Mouse (Mus musculus): Measurements from ENCODE around the gene Lrrtm4. TPM values are rescaled to one million over a fixed set of nuclear protein-coding genes. Genes with fewer than 3 reads are reported as not detected.

Gene Lrrtm4
- polyA plus RNA-seq, 1 experiment, result 0.83 TPM

DNA sequence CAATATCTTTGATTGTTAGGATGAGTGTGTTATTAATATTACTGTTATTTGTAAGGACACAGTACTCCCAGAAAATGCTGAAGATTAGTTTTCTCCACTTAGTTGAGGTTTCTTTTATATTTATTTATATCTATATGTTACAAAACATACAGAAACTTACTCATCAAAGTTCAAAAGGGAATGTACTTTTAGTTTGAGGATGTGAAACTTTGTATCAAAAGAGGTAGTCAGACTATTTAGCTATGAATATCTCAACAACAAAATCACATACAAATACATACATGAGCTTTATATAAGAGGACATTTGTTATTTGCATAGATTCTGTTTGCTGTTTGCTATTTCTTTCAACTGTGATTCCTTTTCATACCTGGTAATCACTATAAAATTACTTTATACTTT lies 421.5 kb downstream of the Lrrtm4 start:
- Histone ChIP-seq H3K27ac (ENCODE audit: insufficient read depth, low read length) (no peak overlapping the region), H3K4me3 (ENCODE audit: insufficient read depth, low read length) (no peak overlapping the region), H3K4me1 (ENCODE audit: control insufficient read depth, insufficient read depth, low read length) (no peaks in the 10 kb centered on the region)
- TF ChIP-seq POLR2A (IDR thresholded peaks at IDR 0.05; ENCODE audit: low read depth, low read length), result no peak
- no peak for TF ChIP-seq CTCF (IDR thresholded peaks at IDR 0.05; ENCODE audit: borderline replicate concordance, insufficient read depth, low read length)

DNA sequence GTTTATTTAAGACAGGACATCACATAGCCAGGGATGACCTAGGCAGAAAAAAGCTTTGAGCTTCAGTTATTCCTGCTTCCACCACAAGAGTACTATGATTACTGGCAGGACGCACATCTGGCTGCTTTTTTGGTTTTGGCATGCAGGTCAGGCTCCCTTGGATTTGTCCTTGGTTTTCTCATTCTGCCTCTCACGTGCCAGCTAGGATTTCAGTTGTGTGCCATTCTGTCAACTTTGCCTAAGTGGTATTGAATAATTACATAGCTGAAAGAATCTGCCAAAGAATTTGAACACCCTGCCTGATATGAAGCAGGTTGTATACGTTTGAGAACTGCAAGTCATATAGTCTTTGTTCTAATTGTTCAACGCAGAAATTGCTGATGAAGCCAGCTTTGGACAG lies 451.9 kb downstream of the Lrrtm4 start:
- Histone ChIP-seq H3K27ac (ENCODE audit: insufficient read depth, low read length) (no peak overlapping the region), H3K4me3 (ENCODE audit: insufficient read depth, low read length) (no peak overlapping the region), H3K4me1 (ENCODE audit: control insufficient read depth, insufficient read depth, low read length) (no peaks in the 10 kb centered on the region)
- no peak for TF ChIP-seq CTCF (IDR thresholded peaks at IDR 0.05; ENCODE audit: borderline replicate concordance, insufficient read depth, low read length)
- TF ChIP-seq POLR2A (IDR thresholded peaks at IDR 0.05; ENCODE audit: low read depth, low read length), result no peak

DNA sequence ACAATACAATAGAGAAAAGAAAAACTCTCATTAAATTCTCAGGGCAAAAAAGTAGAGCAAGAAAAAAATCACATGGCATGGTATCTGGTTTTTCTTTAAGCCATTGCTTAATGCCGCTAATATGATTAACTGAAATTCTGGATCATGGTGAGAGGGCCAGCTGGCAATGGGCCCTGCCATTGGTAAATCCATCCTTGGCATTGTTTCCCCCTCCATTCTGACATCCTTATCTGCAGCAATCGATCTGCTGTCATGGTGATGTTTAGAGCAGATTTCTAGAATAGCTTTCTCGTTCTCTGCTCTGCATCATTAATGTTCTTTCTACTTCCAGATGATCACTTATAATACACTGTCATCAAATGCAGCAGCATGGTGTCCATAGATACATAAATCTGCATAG lies 457.5 kb downstream of the Lrrtm4 start:
- H3K27ac ChIP-seq (ENCODE audit: insufficient read depth, low read length), result no peak overlapping the region
- TF ChIP-seq POLR2A (IDR thresholded peaks at IDR 0.05; ENCODE audit: low read depth, low read length) (no peak), CTCF (IDR thresholded peaks at IDR 0.05; ENCODE audit: borderline replicate concordance, insufficient read depth, low read length) (no peak)
- no peaks in the 10 kb centered on the region for H3K4me1 ChIP-seq (ENCODE audit: control insufficient read depth, insufficient read depth, low read length)
- no peak overlapping the region for H3K4me3 ChIP-seq (ENCODE audit: insufficient read depth, low read length)

DNA sequence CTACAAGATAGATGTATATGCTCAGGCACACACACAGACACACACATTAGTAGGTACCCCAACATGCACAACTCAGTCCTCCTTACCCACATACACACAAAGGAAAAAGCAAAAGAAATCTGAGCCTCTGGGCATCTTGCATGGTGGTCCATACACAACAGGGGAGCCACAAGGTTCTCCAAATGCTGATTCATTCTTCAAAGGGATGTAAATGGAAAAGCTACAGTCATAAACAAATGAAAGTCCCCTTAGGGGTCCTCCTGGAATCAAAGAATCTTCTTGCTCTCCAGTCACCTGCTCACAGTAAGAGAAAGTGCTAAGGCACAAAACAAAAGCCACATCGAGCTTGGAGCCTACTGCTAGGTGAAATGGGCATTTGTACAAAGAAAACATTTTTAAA lies 526.3 kb downstream of the Lrrtm4 start:
- TF ChIP-seq POLR2A (IDR thresholded peaks at IDR 0.05; ENCODE audit: low read depth, low read length) (no peak), CTCF (IDR thresholded peaks at IDR 0.05; ENCODE audit: borderline replicate concordance, insufficient read depth, low read length) (no peak)
- Histone ChIP-seq H3K4me3 (ENCODE audit: insufficient read depth, low read length) (no peak overlapping the region), H3K27ac (ENCODE audit: insufficient read depth, low read length) (no peak overlapping the region), H3K4me1 (ENCODE audit: control insufficient read depth, insufficient read depth, low read length) (no peaks in the 10 kb centered on the region)

DNA sequence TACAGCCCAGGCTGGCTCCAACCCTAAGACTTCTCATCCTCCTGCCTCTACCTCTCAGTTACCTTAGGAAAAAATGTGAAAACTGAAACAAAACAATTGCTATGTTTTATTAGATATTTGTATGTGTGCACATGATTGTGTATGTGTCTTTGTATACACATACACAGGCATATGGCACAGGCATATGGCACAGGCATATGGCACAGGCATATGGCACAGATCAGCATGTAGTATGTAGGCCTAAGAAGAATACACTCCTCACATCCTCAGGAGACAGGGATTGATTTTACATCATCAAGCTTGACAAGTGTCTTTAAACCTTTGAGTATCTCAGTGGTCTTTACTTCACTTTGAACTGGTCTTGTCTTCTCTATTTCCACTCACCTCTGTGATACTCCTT lies 531.2 kb downstream of the Lrrtm4 start:
- Histone ChIP-seq H3K27ac (ENCODE audit: insufficient read depth, low read length) (no peak overlapping the region), H3K4me3 (ENCODE audit: insufficient read depth, low read length) (no peak overlapping the region), H3K4me1 (ENCODE audit: control insufficient read depth, insufficient read depth, low read length) (no peaks in the 10 kb centered on the region)
- TF ChIP-seq CTCF (IDR thresholded peaks at IDR 0.05; ENCODE audit: borderline replicate concordance, insufficient read depth, low read length), result no peak
- TF ChIP-seq POLR2A (IDR thresholded peaks at IDR 0.05; ENCODE audit: low read depth, low read length), result no peak

DNA sequence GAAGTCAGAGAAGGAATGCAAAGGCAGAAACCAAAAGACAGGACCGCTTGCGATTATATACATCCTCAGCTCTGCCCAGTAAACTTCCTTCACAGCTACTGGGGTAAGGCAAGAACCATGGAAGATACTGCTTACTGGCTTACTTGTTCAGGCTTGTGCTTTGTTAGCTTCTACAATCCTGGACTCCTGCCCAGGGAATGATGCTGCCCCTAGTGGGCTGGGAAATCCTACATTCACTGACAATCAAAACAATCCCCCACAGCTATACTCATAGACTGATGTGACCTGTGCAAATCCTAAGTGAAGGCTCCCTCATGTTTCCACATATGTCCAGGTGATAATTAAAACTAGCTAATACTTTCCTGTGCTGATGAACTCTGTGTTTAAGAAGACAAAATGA lies 534.7 kb downstream of the Lrrtm4 start:
- TF ChIP-seq POLR2A (IDR thresholded peaks at IDR 0.05; ENCODE audit: low read depth, low read length), result no peak
- TF ChIP-seq CTCF (IDR thresholded peaks at IDR 0.05; ENCODE audit: borderline replicate concordance, insufficient read depth, low read length), result no peak
- H3K27ac ChIP-seq (ENCODE audit: insufficient read depth, low read length), result no peak overlapping the region
- H3K4me1 ChIP-seq (ENCODE audit: control insufficient read depth, insufficient read depth, low read length), result no peaks in the 10 kb centered on the region
- H3K4me3 ChIP-seq (ENCODE audit: insufficient read depth, low read length), result no peak overlapping the region

DNA sequence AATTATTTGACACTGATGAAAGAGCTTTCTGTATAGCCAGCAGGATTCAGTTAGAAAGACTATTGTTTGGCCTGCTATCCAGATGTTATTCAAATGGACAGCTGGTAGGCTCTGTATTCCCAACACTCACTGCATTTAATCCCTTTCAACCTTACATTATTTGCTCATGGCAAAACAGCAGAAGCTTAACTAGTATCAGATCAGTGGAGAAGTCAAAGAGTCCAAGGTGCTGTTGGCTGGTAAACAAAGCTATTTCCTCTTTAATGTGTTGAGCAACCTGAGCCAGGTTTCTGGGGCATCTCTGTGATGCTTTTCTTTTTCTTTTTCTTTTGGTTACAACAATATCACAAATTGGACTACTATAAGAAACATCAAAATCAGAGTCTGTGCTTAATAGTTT lies 536.3 kb downstream of the Lrrtm4 start:
- TF ChIP-seq POLR2A (IDR thresholded peaks at IDR 0.05; ENCODE audit: low read depth, low read length) (no peak), CTCF (IDR thresholded peaks at IDR 0.05; ENCODE audit: borderline replicate concordance, insufficient read depth, low read length) (no peak)
- Histone ChIP-seq H3K4me3 (ENCODE audit: insufficient read depth, low read length) (no peak overlapping the region), H3K27ac (ENCODE audit: insufficient read depth, low read length) (no peak overlapping the region), H3K4me1 (ENCODE audit: control insufficient read depth, insufficient read depth, low read length) (no peaks in the 10 kb centered on the region)

DNA sequence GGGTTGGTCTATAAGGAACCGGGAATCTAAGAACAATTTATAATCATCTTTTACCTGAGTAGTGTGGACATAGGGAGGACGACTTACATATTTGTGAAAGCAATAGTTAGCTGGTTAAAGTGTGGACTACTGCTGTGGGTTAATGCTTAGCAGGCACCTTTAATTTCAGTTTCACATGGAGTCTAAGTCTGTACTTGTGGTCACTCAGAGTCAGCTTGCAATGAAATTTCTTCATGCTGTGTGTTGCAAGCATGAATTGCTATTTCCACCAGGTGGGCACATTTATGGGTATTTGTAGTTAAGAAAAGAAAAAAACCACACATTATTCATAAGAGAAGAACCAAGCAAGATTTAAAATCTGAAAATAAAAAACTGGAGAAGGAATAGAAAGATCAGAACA lies 558.5 kb downstream of the Lrrtm4 start:
- H3K27ac ChIP-seq (ENCODE audit: insufficient read depth, low read length), result no peak overlapping the region
- TF ChIP-seq CTCF (IDR thresholded peaks at IDR 0.05; ENCODE audit: borderline replicate concordance, insufficient read depth, low read length) (no peak), POLR2A (IDR thresholded peaks at IDR 0.05; ENCODE audit: low read depth, low read length) (no peak)
- H3K4me3 ChIP-seq (ENCODE audit: insufficient read depth, low read length), result no peak overlapping the region
- no peaks in the 10 kb centered on the region for H3K4me1 ChIP-seq (ENCODE audit: control insufficient read depth, insufficient read depth, low read length)

DNA sequence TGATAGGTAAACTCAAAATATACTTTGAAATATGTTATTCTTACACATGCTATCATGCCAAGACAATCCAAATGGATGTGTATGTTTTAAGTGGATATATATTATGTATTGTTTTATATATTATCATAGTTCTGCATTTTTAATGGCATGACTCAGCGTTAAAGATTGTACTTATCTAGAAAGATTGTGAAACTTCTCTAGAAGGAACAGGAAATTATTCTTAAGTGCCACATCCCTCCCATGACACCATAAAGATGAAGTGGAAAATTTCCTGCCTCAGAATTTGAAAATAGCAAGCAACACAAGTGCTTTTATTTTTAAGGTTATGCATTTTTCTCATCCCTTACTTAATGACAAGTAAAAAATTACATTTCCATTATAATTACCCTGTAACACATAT lies 563.5 kb downstream of the Lrrtm4 start:
- TF ChIP-seq CTCF (IDR thresholded peaks at IDR 0.05; ENCODE audit: borderline replicate concordance, insufficient read depth, low read length) (no peak), POLR2A (IDR thresholded peaks at IDR 0.05; ENCODE audit: low read depth, low read length) (no peak)
- Histone ChIP-seq H3K27ac (ENCODE audit: insufficient read depth, low read length) (no peak overlapping the region), H3K4me3 (ENCODE audit: insufficient read depth, low read length) (no peak overlapping the region), H3K4me1 (ENCODE audit: control insufficient read depth, insufficient read depth, low read length) (no peaks in the 10 kb centered on the region)

DNA sequence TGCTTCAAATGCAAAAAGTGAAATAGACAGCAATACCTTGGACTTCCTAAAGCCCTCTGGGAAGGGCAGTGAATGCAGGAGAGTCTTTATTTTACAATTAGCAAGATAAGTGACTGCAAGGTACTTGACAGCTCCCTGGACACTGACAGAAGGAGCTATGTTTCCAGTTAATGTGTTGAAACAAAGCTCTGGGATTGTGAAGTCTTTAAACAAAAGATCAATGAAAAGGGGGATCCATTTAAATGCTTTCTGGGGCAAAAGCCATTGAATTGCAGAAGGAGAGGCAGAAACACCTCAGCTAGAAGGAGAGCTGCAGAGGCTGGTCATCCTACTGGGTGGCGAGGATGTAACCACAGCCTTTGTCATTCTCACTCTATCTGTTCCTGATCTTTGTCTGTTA lies 571.1 kb downstream of the Lrrtm4 start:
- Histone ChIP-seq H3K27ac (ENCODE audit: insufficient read depth, low read length) (no peak overlapping the region), H3K4me3 (ENCODE audit: insufficient read depth, low read length) (no peak overlapping the region), H3K4me1 (ENCODE audit: control insufficient read depth, insufficient read depth, low read length) (no peaks in the 10 kb centered on the region)
- TF ChIP-seq CTCF (IDR thresholded peaks at IDR 0.05; ENCODE audit: borderline replicate concordance, insufficient read depth, low read length) (no peak), POLR2A (IDR thresholded peaks at IDR 0.05; ENCODE audit: low read depth, low read length) (no peak)

DNA sequence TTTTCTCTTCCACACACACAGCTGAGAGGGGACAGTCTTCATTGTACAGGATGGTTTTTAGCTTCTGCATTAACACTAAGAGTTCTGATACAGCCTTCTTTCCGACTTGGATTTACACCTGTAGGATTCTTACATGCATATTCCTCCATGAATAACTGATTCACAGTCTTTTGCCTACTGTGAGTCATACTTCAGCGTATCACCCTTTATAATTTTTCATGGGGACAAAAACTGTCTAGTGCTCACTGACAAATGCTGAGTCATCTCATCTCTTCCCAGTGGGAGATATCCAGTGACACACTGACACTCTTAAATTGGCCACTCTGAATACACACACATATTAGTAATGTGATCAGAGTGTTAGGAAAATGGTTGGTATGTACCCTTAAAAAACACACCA lies 600.8 kb downstream of the Lrrtm4 start:
- no peak for TF ChIP-seq POLR2A (IDR thresholded peaks at IDR 0.05; ENCODE audit: low read depth, low read length)
- TF ChIP-seq CTCF (IDR thresholded peaks at IDR 0.05; ENCODE audit: borderline replicate concordance, insufficient read depth, low read length), result no peak
- Histone ChIP-seq H3K27ac (ENCODE audit: insufficient read depth, low read length) (no peak overlapping the region), H3K4me1 (ENCODE audit: control insufficient read depth, insufficient read depth, low read length) (no peaks in the 10 kb centered on the region; the same call in 1 of the 2 replicates), H3K4me3 (ENCODE audit: insufficient read depth, low read length) (no peak overlapping the region)

Data from embryonic fibroblast, embryonic 13.5 days (primary cell).